Mouse (Mus musculus): ENCODE results near the gene Col4a1. TPM values are rescaled to one million over a fixed set of nuclear protein-coding genes. Genes with fewer than 3 reads are reported as not detected.

The Col4a1 gene
- polyA plus RNA-seq, 1 experiment from 2014 or later, result 154 TPM

GRCm38 (mm10) chr8:11288286-11288685, 24.3 kb downstream of the Col4a1 start:
- Histone ChIP-seq H3K27ac (no peak overlapping the region), H3K27me3 (replicated peaks) (no peaks in the 10 kb centered on the region), H3K4me3 (no peak overlapping the region), H3K9me3 (no peaks in the 10 kb centered on the region), H3K9ac (no peak overlapping the region), H3K36me3 (no peaks in the 10 kb centered on the region), H3K4me1 (peaks cover 13% of the 10 kb centered on the region; the same call in 1 of the 2 replicates), H3K4me2 (replicated peaks) (no peak overlapping the region)
- 58% methylated on average over 6 of the region's 6 CpGs for WGBS
- ATAC-seq (ENCODE audit: low FRiP score, low read depth), result no peak

GRCm38 (mm10) chr8:11287139-11287538, 25.5 kb downstream of the Col4a1 start:
- 55% methylated on average over 3 of the region's 3 CpGs for WGBS
- H3K27ac ChIP-seq, result no peak overlapping the region
- no peak overlapping the region for H3K4me2 ChIP-seq (replicated peaks)
- H3K9me3 ChIP-seq, result no peaks in the 10 kb centered on the region
- no peak for ATAC-seq (ENCODE audit: low FRiP score, low read depth)
- no peak overlapping the region for H3K4me3 ChIP-seq
- no peaks in the 10 kb centered on the region for H3K27me3 ChIP-seq (replicated peaks)
- no peak overlapping the region for H3K9ac ChIP-seq
- H3K4me1 ChIP-seq, result peaks cover 14% of the 10 kb centered on the region; the same call in 1 of the 2 replicates
- H3K36me3 ChIP-seq, result no peaks in the 10 kb centered on the region

- Histone ChIP-seq H3K27me3 (replicated peaks) (no peaks in the 10 kb centered on the region), H3K4me3 (no peak overlapping the region), H3K9ac (no peak overlapping the region), H3K4me2 (replicated peaks) (no peak overlapping the region), H3K4me1 (peaks cover 10% of the 10 kb centered on the region; the same call in 1 of the 2 replicates), H3K27ac (no peak overlapping the region), H3K9me3 (no peaks in the 10 kb centered on the region), H3K36me3 (no peaks in the 10 kb centered on the region)
- 80% methylated on average over 4 of the region's 4 CpGs for WGBS
- ATAC-seq (ENCODE audit: low FRiP score, low read depth), result no peak
These were observed 27.2 kb downstream of the Col4a1 start for GRCm38 (mm10) chr8:11285437-11285836.

GRCm38 (mm10) chr8:11283217-11283616, 29.4 kb downstream of the Col4a1 start:
- no peaks in the 10 kb centered on the region for H3K9me3 ChIP-seq
- H3K4me2 ChIP-seq (replicated peaks), result no peak overlapping the region
- no peaks in the 10 kb centered on the region for H3K27me3 ChIP-seq (replicated peaks)
- ATAC-seq (ENCODE audit: low FRiP score, low read depth), result no peak
- H3K27ac ChIP-seq, result no peak overlapping the region
- H3K9ac ChIP-seq, result no peak overlapping the region
- H3K4me1 ChIP-seq, result peaks cover 13% of the 10 kb centered on the region; the same call in 1 of the 2 replicates
- H3K36me3 ChIP-seq, result no peaks in the 10 kb centered on the region
- H3K4me3 ChIP-seq, result no peak overlapping the region
- 71% methylated on average over 10 of the region's 10 CpGs for WGBS

GRCm38 (mm10) chr8:11282696-11283095, 29.9 kb downstream of the Col4a1 start:
- peaks cover 13% of the 10 kb centered on the region; the same call in 1 of the 2 replicates for H3K4me1 ChIP-seq

GRCm38 (mm10) chr8:11282139-11282538, 30.5 kb downstream of the Col4a1 start:
- no peaks in the 10 kb centered on the region for H3K27me3 ChIP-seq (replicated peaks)
- H3K36me3 ChIP-seq, result no peaks in the 10 kb centered on the region
- no peak overlapping the region for H3K9ac ChIP-seq
- no peak overlapping the region for H3K4me2 ChIP-seq (replicated peaks)
- no peak overlapping the region for H3K27ac ChIP-seq
- WGBS, result 77% methylated on average over 10 of the region's 10 CpGs
- H3K4me1 ChIP-seq, result peaks cover 13% of the 10 kb centered on the region; the same call in 1 of the 2 replicates
- ATAC-seq (ENCODE audit: low FRiP score, low read depth), result no peak
- no peaks in the 10 kb centered on the region for H3K9me3 ChIP-seq
- H3K4me3 ChIP-seq, result no peak overlapping the region

More at GRCm38 (mm10) chr8:11282696-11283095, 29.9 kb downstream of the Col4a1 start:
- no peak overlapping the region for H3K9ac ChIP-seq
- no peaks in the 10 kb centered on the region for H3K9me3 ChIP-seq
- no peak overlapping the region for H3K4me2 ChIP-seq (replicated peaks)
- no peak for ATAC-seq (ENCODE audit: low FRiP score, low read depth)
- H3K27me3 ChIP-seq (replicated peaks), result no peaks in the 10 kb centered on the region
- no peaks in the 10 kb centered on the region for H3K36me3 ChIP-seq
- no peak overlapping the region for H3K27ac ChIP-seq
- WGBS, result 95% methylated on average over 7 of the region's 7 CpGs
- H3K4me3 ChIP-seq, result no peak overlapping the region

GRCm38 (mm10) chr8:11280721-11281268, 31.8 kb downstream of the Col4a1 start:
- WGBS, result 81% methylated on average over 10 of the region's 10 CpGs
- no peaks in the 10 kb centered on the region for H3K36me3 ChIP-seq
- no peak overlapping the region for H3K4me3 ChIP-seq
- no peak overlapping the region for H3K9ac ChIP-seq
- no peak for ATAC-seq (ENCODE audit: low FRiP score, low read depth)
- H3K4me2 ChIP-seq (replicated peaks), result no peak overlapping the region
- no peaks in the 10 kb centered on the region for H3K9me3 ChIP-seq
- H3K27me3 ChIP-seq (replicated peaks), result no peaks in the 10 kb centered on the region
- no peak overlapping the region for H3K27ac ChIP-seq
- peaks cover 13% of the 10 kb centered on the region; the same call in 1 of the 2 replicates for H3K4me1 ChIP-seq

GRCm38 (mm10) chr8:11279296-11279826, 33.3 kb downstream of the Col4a1 start:
- H3K36me3 ChIP-seq, result no peaks in the 10 kb centered on the region
- H3K9me3 ChIP-seq, result no peaks in the 10 kb centered on the region
- H3K4me2 ChIP-seq (replicated peaks), result no peak overlapping the region
- no peak overlapping the region for H3K27ac ChIP-seq
- peaks cover 13% of the 10 kb centered on the region for H3K4me1 ChIP-seq
- no peaks in the 10 kb centered on the region for H3K27me3 ChIP-seq (replicated peaks)
- H3K4me3 ChIP-seq, result no peak overlapping the region
- no peak overlapping the region for H3K9ac ChIP-seq
- 67% methylated on average over 20 of the region's 20 CpGs for WGBS
- no peak for ATAC-seq (ENCODE audit: low FRiP score, low read depth)

GRCm38 (mm10) chr8:11278101-11278611, 34.5 kb downstream of the Col4a1 start:
- WGBS, result 67% methylated on average over 4 of the region's 4 CpGs
- no peak overlapping the region for H3K9ac ChIP-seq
- H3K36me3 ChIP-seq, result no peaks in the 10 kb centered on the region
- H3K4me3 ChIP-seq, result no peak overlapping the region
- H3K27me3 ChIP-seq (replicated peaks), result no peaks in the 10 kb centered on the region
- H3K9me3 ChIP-seq, result no peaks in the 10 kb centered on the region
- peaks cover 9% of the 10 kb centered on the region; the same call in 1 of the 2 replicates for H3K4me1 ChIP-seq
- H3K4me2 ChIP-seq (replicated peaks), result no peak overlapping the region
- ATAC-seq (ENCODE audit: low FRiP score, low read depth), result no peak
- no peak overlapping the region for H3K27ac ChIP-seq

- Histone ChIP-seq H3K4me3 (no peak overlapping the region), H3K4me2 (replicated peaks) (no peak overlapping the region), H3K27me3 (replicated peaks) (no peaks in the 10 kb centered on the region), H3K9ac (no peak overlapping the region), H3K27ac (no peak overlapping the region), H3K9me3 (no peaks in the 10 kb centered on the region), H3K36me3 (no peaks in the 10 kb centered on the region), H3K4me1 (peaks cover 9% of the 10 kb centered on the region; the same call in 1 of the 2 replicates)
- no peak for ATAC-seq (ENCODE audit: low FRiP score, low read depth)
- 87% methylated on average over 3 of the region's 3 CpGs for WGBS
These were observed 35.0 kb downstream of the Col4a1 start for GRCm38 (mm10) chr8:11277602-11278051.

- H3K4me1 ChIP-seq, result peaks cover 9% of the 10 kb centered on the region; the same call in 1 of the 2 replicates
- no peaks in the 10 kb centered on the region for H3K27me3 ChIP-seq (replicated peaks)
- no peak overlapping the region for H3K9ac ChIP-seq
- H3K4me3 ChIP-seq, result no peak overlapping the region
- no peak overlapping the region for H3K27ac ChIP-seq
- no peak overlapping the region for H3K4me2 ChIP-seq (replicated peaks)
- H3K36me3 ChIP-seq, result no peaks in the 10 kb centered on the region
- no peaks in the 10 kb centered on the region for H3K9me3 ChIP-seq
- WGBS, result 88% methylated on average over 6 of the region's 6 CpGs
- ATAC-seq (ENCODE audit: low FRiP score, low read depth), result no peak
These were observed 36.3 kb downstream of the Col4a1 start for GRCm38 (mm10) chr8:11276286-11276685.

- 86% methylated on average over 7 of the region's 7 CpGs for WGBS
- no peak overlapping the region for H3K27ac ChIP-seq
- H3K27me3 ChIP-seq (replicated peaks), result no peaks in the 10 kb centered on the region
- ATAC-seq (ENCODE audit: low FRiP score, low read depth), result no peak
- H3K4me1 ChIP-seq, result peaks cover 8% of the 10 kb centered on the region; the same call in 1 of the 2 replicates
- no peak overlapping the region for H3K4me3 ChIP-seq
- H3K9ac ChIP-seq, result no peak overlapping the region
- no peak overlapping the region for H3K4me2 ChIP-seq (replicated peaks)
- no peaks in the 10 kb centered on the region for H3K36me3 ChIP-seq
- H3K9me3 ChIP-seq, result no peaks in the 10 kb centered on the region
These were observed 38.2 kb downstream of the Col4a1 start for GRCm38 (mm10) chr8:11274415-11274814.

Data from neural tube, embryonic 12.5 days (tissue).